Mouse (Mus musculus): Measurements from ENCODE around the gene Pip4k2c.

Pip4k2c gene

DNA sequence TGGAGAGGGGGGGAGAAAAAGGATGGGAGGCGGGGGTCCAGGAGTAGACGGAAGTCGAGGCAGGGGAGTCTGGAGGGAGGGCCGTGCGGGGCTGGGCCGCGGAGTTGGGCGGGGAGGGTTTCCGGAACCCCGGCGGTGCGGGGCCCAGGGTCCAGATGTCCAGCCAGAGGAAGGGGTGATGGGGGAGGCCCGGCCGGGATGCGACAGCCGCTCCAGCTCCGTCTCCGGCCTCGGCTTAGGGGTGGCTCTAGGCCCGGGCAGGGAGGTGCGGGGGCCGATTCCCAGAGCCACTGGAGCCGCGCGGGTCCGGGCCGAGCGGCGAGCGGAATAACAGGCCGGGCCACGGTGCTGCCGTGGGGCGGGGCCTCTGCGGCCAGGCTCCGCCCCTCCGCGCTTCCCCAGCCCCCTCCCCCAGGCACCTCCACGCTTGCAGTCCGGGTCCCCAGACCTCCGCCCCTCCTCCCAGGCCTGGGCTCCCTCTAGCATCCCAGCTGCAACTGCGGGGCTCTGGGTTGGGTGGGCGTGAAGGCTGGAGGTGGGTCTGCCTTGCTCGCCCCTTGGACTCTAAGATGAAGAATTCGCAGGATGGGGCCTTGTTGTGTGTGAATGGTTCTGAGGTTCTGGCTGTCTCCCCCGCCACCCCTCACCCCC, 22.8 kb downstream of the Pip4k2c start:
- DNase-seq, result peak; percentile 88 to 91

GRCm38 (mm10) chr10:127188079-127188453, 23.3 kb downstream of the Pip4k2c start:
- peak in 1 of 2 experiments; percentile 61 for DNase-seq

GRCm38 (mm10) chr10:127187371-127188078, 23.9 kb downstream of the Pip4k2c start:
- peak; percentile 69 to 76 for DNase-seq

DNA sequence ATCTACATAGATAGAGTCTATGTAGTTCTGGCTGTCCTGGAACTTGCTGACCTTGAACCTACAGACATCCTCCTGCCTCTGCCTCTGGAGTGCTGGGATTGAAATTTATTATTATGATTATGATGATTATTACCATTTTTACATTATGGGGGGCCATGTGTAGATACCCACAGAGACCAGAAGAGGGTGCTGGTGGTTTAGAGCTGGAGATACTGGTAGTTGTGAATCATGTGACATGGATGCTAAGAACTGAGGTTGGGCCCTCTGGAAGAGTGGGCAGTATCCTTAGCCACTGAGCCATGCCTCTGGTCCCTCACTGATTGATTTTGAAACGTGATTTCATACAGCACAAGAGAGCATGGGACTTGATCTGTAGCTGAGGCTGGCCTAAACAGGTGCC, 24.9 kb downstream of the Pip4k2c start:
- peak in 1 of 2 experiments; percentile 9 for DNase-seq

GRCm38 (mm10) chr10:127185506-127185905, 25.9 kb downstream of the Pip4k2c start:
- no peak for DNase-seq

DNA sequence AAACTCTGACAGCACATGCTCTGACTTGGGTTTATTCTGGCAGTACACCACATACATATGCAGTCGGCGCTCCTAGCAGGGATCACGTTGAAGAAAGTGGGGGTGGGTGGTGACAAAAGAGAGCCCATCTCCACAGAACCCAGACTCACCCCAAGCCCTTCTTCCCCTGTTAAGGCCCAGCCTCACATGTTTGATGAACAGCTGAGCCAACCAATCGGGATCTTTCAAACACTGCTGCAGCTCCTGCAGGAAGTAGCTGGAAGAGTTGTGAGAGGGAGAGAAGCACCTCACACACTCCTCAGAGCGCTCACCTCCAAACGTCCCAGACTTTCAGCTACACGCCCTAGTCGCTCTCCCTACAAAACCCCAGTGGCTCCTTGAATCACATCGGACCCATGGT, 26.3 kb downstream of the Pip4k2c start:
- DNase-seq, result peak in 1 of 2 experiments; percentile 31

DNA sequence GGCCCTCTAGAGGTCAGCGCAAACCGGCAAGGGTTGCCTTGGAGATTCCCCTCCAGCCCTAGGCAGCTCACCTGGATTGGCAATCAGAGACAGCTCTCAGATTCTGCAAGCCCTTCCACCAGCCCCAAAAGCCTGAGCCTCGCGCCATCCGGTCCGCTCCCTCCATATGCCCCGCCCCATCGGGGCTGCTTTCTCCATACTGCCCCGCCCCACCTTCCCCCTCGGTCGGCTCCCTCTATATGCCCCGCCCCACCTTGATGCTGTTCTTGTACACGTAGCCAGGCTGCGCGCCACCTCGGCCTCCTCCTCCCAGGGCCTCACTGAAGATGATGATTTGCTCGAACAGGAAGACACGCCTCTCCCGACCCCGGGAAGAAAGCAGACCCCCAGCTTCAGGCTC, 27.6 kb downstream of the Pip4k2c start:
- DNase-seq, result peak; percentile 25 to 31

- DNase-seq, result peak in 1 of 2 experiments; percentile 17
Measured at GRCm38 (mm10) chr10:127182624-127183023, 28.8 kb downstream of the Pip4k2c start.

DNA sequence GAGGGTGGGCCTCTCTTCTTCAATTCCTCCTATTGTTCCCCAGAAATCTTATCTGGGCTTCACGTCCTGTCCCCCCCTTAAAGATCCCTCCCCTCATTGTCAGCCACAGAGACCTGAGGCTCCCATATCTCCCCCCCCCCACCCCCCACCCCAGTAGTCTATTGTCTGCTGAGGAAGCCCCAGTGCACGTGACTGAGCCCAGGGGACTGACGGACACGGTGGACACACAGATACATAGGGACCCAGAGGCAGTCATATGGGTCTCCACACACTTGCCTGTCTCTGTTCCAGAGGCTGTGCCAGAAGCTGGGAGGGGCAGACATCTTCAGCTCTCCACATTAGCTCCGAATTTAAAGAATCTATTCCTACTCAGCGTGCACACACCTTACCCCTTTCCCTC, 29.8 kb downstream of the Pip4k2c start:
- no peak for DNase-seq

DNA sequence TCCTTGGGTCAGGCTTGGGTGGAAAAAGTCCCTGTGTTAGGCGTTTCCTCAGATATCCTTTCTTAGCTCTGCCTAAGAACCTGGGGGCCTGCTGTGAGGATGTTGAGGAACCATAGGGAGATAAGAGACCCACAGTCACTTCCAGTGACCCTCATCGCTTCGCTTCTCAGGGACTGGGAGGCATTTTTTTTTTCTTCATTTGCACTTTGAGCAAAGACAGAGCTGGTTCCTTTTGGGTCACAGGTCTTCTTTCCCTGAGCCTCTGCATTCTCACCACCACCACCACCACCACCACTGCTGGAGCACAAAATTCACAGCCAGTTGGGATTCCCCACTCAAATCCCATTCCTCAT, 30.7 kb downstream of the Pip4k2c start:
- DNase-seq, result no peak

DNA sequence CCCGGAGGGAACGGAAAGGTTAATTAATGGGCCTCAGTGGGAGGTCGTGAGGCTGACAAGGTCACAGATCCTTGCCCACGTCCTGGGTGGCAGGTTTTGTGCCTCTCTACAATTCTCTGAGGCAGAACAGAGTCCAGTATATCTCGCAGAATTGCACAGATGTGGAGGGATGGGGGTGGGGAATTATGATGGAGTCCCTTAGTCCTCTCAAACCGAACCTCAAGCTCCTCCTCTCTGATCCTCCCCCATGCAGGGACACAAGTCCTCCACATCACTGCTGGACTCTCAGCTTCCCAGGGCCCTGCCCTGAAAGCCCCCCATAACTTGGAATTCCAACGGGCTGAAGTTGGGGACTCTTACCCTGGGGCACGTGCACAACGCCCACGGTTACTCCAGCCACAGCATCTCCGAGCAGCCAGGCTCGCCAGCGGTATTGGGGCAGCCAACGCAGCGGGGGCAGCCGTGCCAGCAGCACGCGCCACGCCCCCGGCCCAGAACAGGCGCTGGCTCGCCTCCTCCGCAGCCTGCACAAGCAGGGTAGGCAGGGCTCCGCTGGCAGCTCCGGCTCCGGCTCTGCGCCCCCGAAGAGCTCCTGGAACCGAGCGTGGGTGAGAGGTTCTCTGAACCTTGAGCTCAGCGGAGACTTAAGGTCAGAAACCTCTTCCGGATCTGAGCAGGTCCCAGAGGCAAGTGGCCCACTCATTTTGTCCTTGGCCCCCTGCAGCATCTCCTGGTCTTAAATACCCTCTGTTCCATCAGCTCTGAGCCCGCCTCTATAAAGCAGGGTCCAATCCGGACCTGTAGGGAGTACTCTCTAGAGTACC, 31.3 kb downstream of the Pip4k2c start, which contains the start of gene Slc26a10:
Gene Slc26a10, minus strand, starts transcription at position 775 of the 824 bp plus-strand sequence.
- peak; percentile 65 to 79 for DNase-seq

DNA sequence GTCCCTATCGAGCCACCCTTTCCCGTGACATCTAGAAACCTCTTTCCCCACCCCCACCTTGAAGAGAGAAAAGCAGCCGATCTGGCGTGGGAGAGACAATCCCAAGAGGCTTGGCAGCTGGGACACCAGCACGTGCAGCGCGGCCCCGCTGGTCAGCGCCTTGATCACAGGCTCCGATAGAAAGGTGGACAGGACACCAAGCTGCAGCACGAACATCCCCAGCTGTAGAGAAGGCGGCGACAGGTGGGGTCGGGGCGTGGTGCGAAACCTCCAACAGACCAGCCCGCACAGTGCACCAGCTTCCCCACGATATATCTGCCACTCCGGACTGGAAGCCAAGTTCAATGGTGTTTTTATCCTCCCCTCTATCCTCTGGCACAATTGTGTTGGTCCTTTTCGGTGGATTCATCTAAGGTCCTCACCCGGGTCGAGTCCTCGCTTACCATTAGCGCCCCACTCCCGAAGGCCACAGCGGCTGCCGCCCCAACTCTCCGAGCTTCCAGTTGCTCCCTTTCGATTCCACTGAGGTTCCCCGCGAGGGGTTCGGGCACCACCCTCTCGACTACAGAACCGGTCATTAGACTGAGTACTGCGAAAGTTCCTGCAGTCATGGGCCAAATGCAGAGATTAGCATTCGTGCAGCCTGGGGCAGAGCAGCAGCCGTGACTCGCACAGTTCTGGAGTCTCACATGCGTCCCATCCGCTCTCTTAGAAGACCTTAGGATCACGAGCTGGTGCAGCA, 32.9 kb downstream of the Pip4k2c start:
- peak; percentile 23 to 40 for DNase-seq

DNA sequence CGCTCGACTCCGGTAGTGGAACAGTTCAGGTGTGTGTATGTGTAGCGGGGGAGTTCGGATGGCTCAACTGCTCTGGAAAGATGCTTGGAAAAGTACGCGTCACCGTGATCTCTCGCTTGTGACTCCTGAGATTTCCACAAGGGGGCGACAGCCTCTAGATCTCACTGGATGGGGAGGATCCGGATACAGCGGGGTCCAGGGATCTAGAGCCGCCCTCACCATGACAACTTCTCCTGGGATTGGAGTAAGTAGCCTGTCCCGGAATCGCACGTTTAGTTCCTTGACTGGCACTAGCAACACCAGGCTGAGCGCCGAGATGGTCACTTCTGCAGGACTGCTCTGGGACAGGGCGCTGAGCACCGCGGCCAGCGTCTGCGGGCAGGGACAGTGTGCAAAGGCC, 33.7 kb downstream of the Pip4k2c start:
- DNase-seq, result peak; percentile 89 to 92

- DNase-seq, result no peak
Measured at GRCm38 (mm10) chr10:127177235-127177634, 34.1 kb downstream of the Pip4k2c start.

GRCm38 (mm10) chr10:127176756-127177155, 34.6 kb downstream of the Pip4k2c start:
- DNase-seq, result peak in 1 of 2 experiments; percentile 7

- peak in 1 of 2 experiments; percentile 3 for DNase-seq
Measured at GRCm38 (mm10) chr10:127176228-127176627, 35.2 kb downstream of the Pip4k2c start.

DNA sequence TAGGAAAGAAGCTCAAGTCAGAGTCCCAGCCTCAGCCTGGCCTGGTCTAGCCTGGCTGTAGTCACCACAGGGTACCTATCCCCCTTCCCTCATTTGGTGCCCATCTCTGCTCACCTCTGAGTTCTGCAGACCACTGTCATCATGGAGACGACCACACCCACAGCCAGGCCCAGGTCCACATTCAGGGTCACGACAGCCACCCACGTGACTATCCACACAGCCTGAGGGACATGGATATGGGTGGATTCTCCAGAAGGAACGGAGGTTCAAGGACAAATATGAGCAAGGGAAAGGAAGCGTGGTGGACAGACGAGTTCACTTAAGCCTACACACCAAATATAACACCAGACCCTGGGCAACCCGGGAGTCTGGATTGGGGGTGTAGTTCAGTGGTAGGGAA, 37.2 kb downstream of the Pip4k2c start:
- no peak for DNase-seq

DNA sequence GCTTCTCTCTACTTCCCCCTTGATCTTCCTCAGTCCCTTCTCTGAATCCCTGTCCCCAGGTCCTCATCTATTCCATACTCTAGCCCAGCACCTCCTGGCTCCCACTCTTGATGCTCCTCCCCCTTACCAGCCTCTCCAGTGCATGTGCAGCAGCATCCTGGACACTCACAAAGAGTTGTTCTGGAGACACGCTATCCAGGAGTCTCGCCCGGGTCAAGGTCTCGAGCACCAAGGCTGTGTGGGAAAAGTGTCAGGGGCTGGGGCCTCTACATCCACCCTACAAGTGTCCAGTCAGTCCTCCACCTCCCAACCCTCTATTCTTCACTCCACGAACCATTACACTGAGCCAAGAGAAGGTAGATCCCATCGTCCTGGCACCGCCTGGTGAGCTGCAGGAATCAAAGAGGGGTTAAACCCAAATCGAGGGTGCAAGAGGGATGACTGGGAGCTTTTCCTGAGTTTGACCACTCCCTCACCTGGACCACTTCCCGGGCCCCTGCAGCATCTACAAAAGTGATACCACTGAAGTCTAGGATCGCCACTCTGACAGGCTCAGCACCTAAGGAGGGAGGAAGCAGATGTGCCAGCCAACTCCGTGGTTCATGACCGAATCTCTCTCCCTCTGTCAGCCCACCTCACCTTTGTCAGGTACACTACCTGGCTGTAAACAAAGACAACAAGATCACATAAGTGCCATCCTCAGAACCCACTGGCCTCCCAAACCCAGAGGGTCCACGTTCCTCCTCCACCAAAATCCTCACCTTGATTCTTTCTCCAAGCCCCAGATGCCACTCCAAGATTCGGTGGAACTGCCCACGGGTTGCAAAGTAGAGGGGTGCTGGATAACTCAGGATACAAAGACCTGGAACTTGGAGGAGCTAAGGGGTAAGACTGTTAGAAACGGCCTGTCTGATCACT, 38.0 kb downstream of the Pip4k2c start:
- peak in 1 of 2 experiments; percentile 11 for DNase-seq

GRCm38 (mm10) chr10:127171631-127172200, 39.7 kb downstream of the Pip4k2c start:
- no peak for DNase-seq

- DNase-seq, result peak; percentile 76 to 78
Measured at GRCm38 (mm10) chr10:127170837-127171272, 40.5 kb downstream of the Pip4k2c start.

GRCm38 (mm10) chr10:127170002-127170401, 41.4 kb downstream of the Pip4k2c start:
- peak; percentile 71 for DNase-seq
